ENCODE assay signal across 27 mouse cellular contexts in genomic region chr12:83066426-83066825, GRCm38 (mm10).
"Had no signal": no experiment of that assay in that cellular context is flagged by ENCODE, and none has a peak within 500 bp of the region (broad histone marks: within the 10 kb centered on the region; RNA-seq: fewer than 3 reads in every experiment).

No protein-coding gene starts in this region.

- ATAC-seq: hindbrain, embryonic 16.5 days; inflammation-experienced regulatory T-cells, adult 6 months; intestine, embryonic 15.5 days; intestine, postnatal 0 days; liver, embryonic 12.5 days had no signal

- DNase-seq: gastrocnemius, adult 2 months; gastrocnemius, postnatal 10 days; gastrocnemius, postnatal 25 days; heart, adult 2 months; heart, postnatal 14 days; heart, postnatal 4 days; kidney, adult 18-20 months; kidney, adult 8-10 months; kidney, postnatal 10 days; kidney, postnatal 25 days; kidney, postnatal 4 days; liver had no signal

- H3K9me3 ChIP-seq: heart, embryonic 13.5 days; heart, embryonic 15.5 days; hindbrain, embryonic 10.5 days; hindbrain, embryonic 12.5 days; intestine, embryonic 15.5 days; limb, embryonic 10.5 days; limb, embryonic 12.5 days; liver, embryonic 12.5 days had no signal

- H3K4me3 ChIP-seq: gastrocnemius, adult 2 months; heart, adult 2 months; heart, embryonic 13.5 days; heart, embryonic 15.5 days; hindbrain, embryonic 10.5 days; hindbrain, embryonic 12.5 days; intestine, embryonic 15.5 days; layer of hippocampus, adult 2 months; left cerebral cortex, adult 2 months; limb, embryonic 10.5 days; limb, embryonic 12.5 days; liver, embryonic 12.5 days had no signal

- H3K36me3 ChIP-seq: heart, embryonic 13.5 days; heart, embryonic 15.5 days; hindbrain, embryonic 10.5 days; hindbrain, embryonic 12.5 days; intestine, embryonic 15.5 days; limb, embryonic 10.5 days; limb, embryonic 12.5 days; liver, embryonic 12.5 days had no signal

- H3K9ac ChIP-seq: heart, embryonic 13.5 days; heart, embryonic 15.5 days; hindbrain, embryonic 12.5 days; hindbrain, embryonic 14.5 days; intestine, embryonic 15.5 days; limb, embryonic 12.5 days; liver, embryonic 12.5 days had no signal

- H3K4me1 ChIP-seq: hindbrain, embryonic 12.5 days had no signal

- H3K27ac ChIP-seq: gastrocnemius, adult 2 months; heart, adult 2 months; heart, embryonic 13.5 days; heart, embryonic 15.5 days; hindbrain, embryonic 10.5 days; hindbrain, embryonic 12.5 days; hindbrain, embryonic 14.5 days; intestine, embryonic 15.5 days; layer of hippocampus, adult 2 months; left cerebral cortex, adult 2 months; limb, embryonic 10.5 days; limb, embryonic 12.5 days; liver, embryonic 12.5 days had no signal

- H3K4me2 ChIP-seq: heart, embryonic 11.5 days; heart, embryonic 13.5 days; heart, embryonic 15.5 days; hindbrain, embryonic 12.5 days; hindbrain, embryonic 14.5 days; intestine, embryonic 15.5 days; limb, embryonic 12.5 days; liver, embryonic 12.5 days had no signal

- H3K27me3 ChIP-seq: heart, embryonic 13.5 days; heart, embryonic 15.5 days; hindbrain, embryonic 12.5 days; intestine, embryonic 15.5 days had no signal
